Comparison of ENCODE assay signal across 26 mouse cellular contexts in genomic region chr3:120781486-120781885, GRCm38 (mm10).
"Had no signal": no experiment of that assay in that cellular context is flagged by ENCODE, and none has a peak within 500 bp of the region (broad histone marks: within the 10 kb centered on the region; RNA-seq: fewer than 3 reads in every experiment).

No protein-coding gene starts in this region.

- H3K4me1 ChIP-seq: embryonic facial prominence, embryonic 10.5 days; embryonic facial prominence, embryonic 12.5 days; embryonic facial prominence, embryonic 13.5 days; embryonic facial prominence, embryonic 15.5 days; forebrain, embryonic 10.5 days; forebrain, embryonic 12.5 days; forebrain, embryonic 15.5 days had no signal

- H3K4me3 ChIP-seq: embryonic facial prominence, embryonic 10.5 days; embryonic facial prominence, embryonic 12.5 days; embryonic facial prominence, embryonic 13.5 days; embryonic facial prominence, embryonic 15.5 days; erythroblast, embryonic 14.5 days; forebrain, embryonic 10.5 days; forebrain, embryonic 12.5 days; forebrain, embryonic 15.5 days; gastrocnemius, adult 2 months; heart, adult 2 months had no signal

- H3K4me2 ChIP-seq: embryonic facial prominence, embryonic 12.5 days; embryonic facial prominence, embryonic 13.5 days; embryonic facial prominence, embryonic 15.5 days; forebrain, embryonic 12.5 days; forebrain, embryonic 15.5 days had no signal

- H3K27ac ChIP-seq: embryonic facial prominence, embryonic 10.5 days; embryonic facial prominence, embryonic 12.5 days; embryonic facial prominence, embryonic 13.5 days; embryonic facial prominence, embryonic 15.5 days; forebrain, embryonic 10.5 days; forebrain, embryonic 15.5 days; gastrocnemius, adult 2 months; heart, adult 2 months had no signal

- H3K9ac ChIP-seq: embryonic facial prominence, embryonic 12.5 days; embryonic facial prominence, embryonic 13.5 days; embryonic facial prominence, embryonic 15.5 days; forebrain, embryonic 12.5 days; forebrain, embryonic 15.5 days; forebrain, postnatal 0 days had no signal

- H3K27me3 ChIP-seq: embryonic facial prominence, embryonic 12.5 days; embryonic facial prominence, embryonic 13.5 days; embryonic facial prominence, embryonic 15.5 days; forebrain, embryonic 12.5 days; forebrain, embryonic 15.5 days had no signal

- H3K9me3 ChIP-seq: embryonic facial prominence, embryonic 10.5 days; embryonic facial prominence, embryonic 12.5 days; embryonic facial prominence, embryonic 13.5 days; embryonic facial prominence, embryonic 15.5 days; forebrain, embryonic 10.5 days; forebrain, embryonic 12.5 days; forebrain, embryonic 15.5 days had no signal

- H3K36me3 ChIP-seq: embryonic facial prominence, embryonic 10.5 days; embryonic facial prominence, embryonic 12.5 days; embryonic facial prominence, embryonic 13.5 days; embryonic facial prominence, embryonic 15.5 days; forebrain, embryonic 10.5 days; forebrain, embryonic 12.5 days; forebrain, embryonic 15.5 days had no signal

- ATAC-seq: forebrain, embryonic 14.5 days; forebrain, embryonic 15.5 days; forebrain, embryonic 16.5 days; forebrain, postnatal 0 days had no signal

- DNase-seq: cerebellum, adult 9-10 months; cerebellum, adult 9-11 months; cerebellum, postnatal 10 days; cerebellum, postnatal 14 days; cerebellum, postnatal 25 days; cerebellum, postnatal 36 days; embryo, embryonic 11 days; forebrain, postnatal 0 days; gastrocnemius, adult 2 months; gastrocnemius, postnatal 10 days; gastrocnemius, postnatal 14 days; gastrocnemius, postnatal 25 days; gastrocnemius, postnatal 36 days; heart, adult 11 months; heart, adult 18-20 months; heart, adult 2 months had no signal
